Mouse (Mus musculus): ENCODE measurements around the gene Orai1. TPM values are rescaled to one million over a fixed set of nuclear protein-coding genes. Genes with fewer than 3 reads are reported as not detected.
A peak's percentile ranks its signal among the peaks of the same experiment; 100 is the strongest.
"Not testable (repeated sequence)": the region's sequence is repeated elsewhere in the genome, so short reads cannot be mapped to it uniquely, and the experiment has no call there.

The Orai1 gene
- total RNA-seq, 1 experiment = 20.0 TPM

- Histone ChIP-seq H3K9me3 (ENCODE audit: control insufficient read depth, insufficient read depth, low read depth, low read length) (no peaks in the 10 kb centered on the region), H3K9ac (ENCODE audit: insufficient read depth, low read depth, low read length, poor library complexity, severe bottlenecking) (no peak overlapping the region; the same call in 1 of the 2 replicates), H3K27ac (ENCODE audit: insufficient read depth, low read depth, low read length, poor library complexity, severe bottlenecking) (no peak overlapping the region), H3K36me3 (ENCODE audit: control insufficient read depth, insufficient read depth, low read length, poor library complexity, severe bottlenecking) (no peaks in the 10 kb centered on the region), H3K4me1 (ENCODE audit: control insufficient read depth in 2 of 2, insufficient read depth in 2 of 2, low read length in 2 of 2, poor library complexity in 1 of 2) (peaks cover 0 to 4% of the 10 kb centered on the region in 2 experiments; a peak in 1 of 4 replicates), H3K4me3 (ENCODE audit: insufficient read depth in 1 of 2, low read depth in 1 of 2, low read length in 2 of 2, poor library complexity in 1 of 2, severe bottlenecking in 1 of 2) (no peak overlapping the region)
- TF ChIP-seq CHD2 (IDR thresholded peaks at IDR 0.05; ENCODE audit: low read depth, low read length) = no peak
- no peak for TF ChIP-seq HCFC1 (IDR thresholded peaks at IDR 0.05; ENCODE audit: borderline replicate concordance, insufficient read depth, low read length)
- no peak for TF ChIP-seq ZC3H11A (IDR thresholded peaks at IDR 0.05; ENCODE audit: borderline replicate concordance, low read depth, low read length)
- peak; percentile 59; the same call in 1 of the 2 replicates for TF ChIP-seq ZNF384 (IDR thresholded peaks at IDR 0.05; ENCODE audit: low read depth, low read length)
- TF ChIP-seq MAFK (IDR thresholded peaks at IDR 0.05; ENCODE audit: insufficient read depth, low read depth, low read length) = no peak
- DNase-seq (ENCODE audit: low read depth, low spot score) = no peak
- in situ Hi-C loops (cut with MboI; ENCODE audit: low sequenced_read_pairs in 2 of 2, unreplicated experiment in 2 of 2) = loop anchor here in 1 of 2 experiments (10.0 kb wide), 1 partner anchor 114 kb away; no protein-coding TSS in a partner anchor
Observed at GRCm38 (mm10) chr5:123060706-123061401, 46.0 kb downstream of the Orai1 start.

GRCm38 (mm10) chr5:123061402-123061749 lies 46.5 kb downstream of the Orai1 start:
- H3K4me1 ChIP-seq (ENCODE audit: control insufficient read depth in 2 of 2, insufficient read depth in 2 of 2, low read length in 2 of 2, poor library complexity in 1 of 2); H3K4me3 ChIP-seq (ENCODE audit: insufficient read depth in 1 of 2, low read depth in 1 of 2, low read length in 2 of 2, poor library complexity in 1 of 2, severe bottlenecking in 1 of 2); H3K9me3 ChIP-seq (ENCODE audit: control insufficient read depth, insufficient read depth, low read depth, low read length); DNase-seq (ENCODE audit: low read depth, low spot score); H3K27ac ChIP-seq (ENCODE audit: insufficient read depth, low read depth, low read length, poor library complexity, severe bottlenecking); H3K9ac ChIP-seq (ENCODE audit: insufficient read depth, low read depth, low read length, poor library complexity, severe bottlenecking); H3K36me3 ChIP-seq (ENCODE audit: control insufficient read depth, insufficient read depth, low read length, poor library complexity, severe bottlenecking): not testable (repeated sequence)
- in situ Hi-C loops (cut with MboI; ENCODE audit: low sequenced_read_pairs in 2 of 2, unreplicated experiment in 2 of 2) = loop anchor here in 1 of 2 experiments (10.0 kb wide), 1 partner anchor 113 kb away; no protein-coding TSS in a partner anchor

DNA sequence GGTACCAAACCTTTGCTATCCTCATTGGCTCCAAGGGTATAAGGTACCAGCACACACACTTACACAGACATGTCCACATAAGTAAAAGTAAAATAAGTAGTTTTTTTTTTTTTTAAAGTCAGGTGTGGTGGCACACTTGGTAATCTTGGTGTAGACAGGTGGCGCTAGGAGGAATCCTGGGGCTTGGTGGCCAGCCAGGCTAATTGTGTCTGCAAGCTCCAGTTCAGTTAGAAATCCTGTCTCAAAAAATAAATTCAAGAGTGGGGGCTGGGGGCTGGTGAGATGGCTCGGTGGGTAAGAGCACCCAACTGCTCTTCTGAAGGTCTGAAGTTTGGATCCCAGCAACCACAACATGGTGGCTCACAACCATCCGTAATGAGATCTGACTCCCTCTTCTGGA lies 48.3 kb downstream of the Orai1 start:
- Histone ChIP-seq H3K4me3 (ENCODE audit: insufficient read depth in 1 of 2, low read depth in 1 of 2, low read length in 2 of 2, poor library complexity in 1 of 2, severe bottlenecking in 1 of 2) (no peak overlapping the region), H3K9me3 (ENCODE audit: control insufficient read depth, insufficient read depth, low read depth, low read length) (no peaks in the 10 kb centered on the region), H3K4me1 (ENCODE audit: control insufficient read depth in 2 of 2, insufficient read depth in 2 of 2, low read length in 2 of 2, poor library complexity in 1 of 2) (peaks cover 0 to 12% of the 10 kb centered on the region in 2 experiments; a peak in 1 of 4 replicates), H3K9ac (ENCODE audit: insufficient read depth, low read depth, low read length, poor library complexity, severe bottlenecking) (no peak overlapping the region), H3K36me3 (ENCODE audit: control insufficient read depth, insufficient read depth, low read length, poor library complexity, severe bottlenecking) (no peaks in the 10 kb centered on the region), H3K27ac (ENCODE audit: insufficient read depth, low read depth, low read length, poor library complexity, severe bottlenecking) (no peak overlapping the region)
- in situ Hi-C loops (cut with MboI; ENCODE audit: low sequenced_read_pairs in 2 of 2, unreplicated experiment in 2 of 2) = loop anchor here in 1 of 2 experiments (10.0 kb wide), 1 partner anchor 112 kb away; no protein-coding TSS in a partner anchor
- no peak for DNase-seq (ENCODE audit: low read depth, low spot score)
- TF ChIP-seq ZC3H11A (IDR thresholded peaks at IDR 0.05; ENCODE audit: borderline replicate concordance, low read depth, low read length) (no peak), MAFK (IDR thresholded peaks at IDR 0.05; ENCODE audit: insufficient read depth, low read depth, low read length) (no peak)

GRCm38 (mm10) chr5:123064207-123064606 lies 49.3 kb downstream of the Orai1 start:
- Histone ChIP-seq H3K27ac (ENCODE audit: insufficient read depth, low read depth, low read length, poor library complexity, severe bottlenecking) (0 out of 2 replicates have a peak overlapping the region, but pooled peaks have one; percentile 41), H3K4me1 (ENCODE audit: control insufficient read depth in 2 of 2, insufficient read depth in 2 of 2, low read length in 2 of 2, poor library complexity in 1 of 2) (peaks cover 0 to 8% of the 10 kb centered on the region in 2 experiments; a peak in 1 of 4 replicates), H3K9ac (ENCODE audit: insufficient read depth, low read depth, low read length, poor library complexity, severe bottlenecking) (no peak overlapping the region), H3K4me3 (ENCODE audit: insufficient read depth in 1 of 2, low read depth in 1 of 2, low read length in 2 of 2, poor library complexity in 1 of 2, severe bottlenecking in 1 of 2) (no peak overlapping the region), H3K36me3 (ENCODE audit: control insufficient read depth, insufficient read depth, low read length, poor library complexity, severe bottlenecking) (no peaks in the 10 kb centered on the region), H3K9me3 (ENCODE audit: control insufficient read depth, insufficient read depth, low read depth, low read length) (no peaks in the 10 kb centered on the region)
- in situ Hi-C loops (cut with MboI; ENCODE audit: low sequenced_read_pairs in 2 of 2, unreplicated experiment in 2 of 2) = loop anchor here in 1 of 2 experiments (10.0 kb wide), 1 partner anchor 111 kb away; no protein-coding TSS in a partner anchor
- peak; percentile 61 for DNase-seq (ENCODE audit: low read depth, low spot score)
- peak; percentile 96 for TF ChIP-seq ZNF384 (IDR thresholded peaks at IDR 0.05; ENCODE audit: low read depth, low read length)
- TF ChIP-seq ZC3H11A (IDR thresholded peaks at IDR 0.05; ENCODE audit: borderline replicate concordance, low read depth, low read length) = 0 out of 2 replicates have a peak, but pooled peaks have one; percentile 31
- TF ChIP-seq CHD2 (IDR thresholded peaks at IDR 0.05; ENCODE audit: low read depth, low read length) = no peak
- no peak for TF ChIP-seq HCFC1 (IDR thresholded peaks at IDR 0.05; ENCODE audit: borderline replicate concordance, insufficient read depth, low read length)
- no peak for TF ChIP-seq MAFK (IDR thresholded peaks at IDR 0.05; ENCODE audit: insufficient read depth, low read depth, low read length)

All from ES-E14 (cell line).